Mouse (Mus musculus): Measurements from ENCODE around the gene Mbtps2. TPM values are rescaled to one million over a fixed set of nuclear protein-coding genes. Genes with fewer than 3 reads are reported as not detected.

Mbtps2 gene
- 10 to 100 TPM; 22.7 to 26.8 TPM for total RNA-seq (2021)
- long read RNA-seq, experiment 1, partial matches to known transcripts: 2 of 9 reads
- long read RNA-seq, experiment 1, other reads (novel, unspliced or antisense): 7 of 9 reads
- long read RNA-seq, experiment 2, partial matches to known transcripts: 0 of 1 reads
- long read RNA-seq, experiment 2, other reads (novel, unspliced or antisense): 1 of 1 reads

- DNase-seq: peak; percentile 67 to 69
Measured at GRCm38 (mm10) chrX:157598186-157598996, at the start of gene Mbtps2. TSS of gene Mbtps2 (minus strand) at chrX:157598715.

- DNase-seq: no peak
Measured at GRCm38 (mm10) chrX:157646399-157646798, 47.9 kb upstream of the Mbtps2 start.

GRCm38 (mm10) chrX:157644700-157645099 lies 46.2 kb upstream of the Mbtps2 start:
- no peak for DNase-seq

- peak; percentile 44 to 50 for DNase-seq
Measured at GRCm38 (mm10) chrX:157644300-157644699, 45.8 kb upstream of the Mbtps2 start.

- no peak for DNase-seq
Measured at GRCm38 (mm10) chrX:157642856-157643255, 44.3 kb upstream of the Mbtps2 start.

GRCm38 (mm10) chrX:157637253-157637652 lies 38.7 kb upstream of the Mbtps2 start:
- DNase-seq: no peak

- no peak for DNase-seq
Measured at GRCm38 (mm10) chrX:157633676-157634414, 35.3 kb upstream of the Mbtps2 start.

- DNase-seq: no peak
Measured at GRCm38 (mm10) chrX:157630341-157630740, 31.8 kb upstream of the Mbtps2 start.

- peak; percentile 27 to 43 for DNase-seq
Measured at GRCm38 (mm10) chrX:157612894-157613293, 14.4 kb upstream of the Mbtps2 start.

GRCm38 (mm10) chrX:157601450-157601849 lies 2.9 kb upstream of the Mbtps2 start:
- peak in 1 of 2 experiments; percentile 16 for DNase-seq

GRCm38 (mm10) chrX:157597585-157598185 lies 830 bp downstream of the Mbtps2 start:
- no peak for DNase-seq

- no peak for DNase-seq
Measured at GRCm38 (mm10) chrX:157596802-157597201, 1.7 kb downstream of the Mbtps2 start.

- no peak for DNase-seq
Measured at GRCm38 (mm10) chrX:157595927-157596326, 2.6 kb downstream of the Mbtps2 start.

GRCm38 (mm10) chrX:157594606-157595005 lies 3.9 kb downstream of the Mbtps2 start:
- no peak for DNase-seq

- DNase-seq: no peak
Measured at GRCm38 (mm10) chrX:157587001-157587400, 11.5 kb downstream of the Mbtps2 start.

GRCm38 (mm10) chrX:157586397-157586796 lies 12.1 kb downstream of the Mbtps2 start:
- no peak for DNase-seq

GRCm38 (mm10) chrX:157579108-157579614 lies 19.4 kb downstream of the Mbtps2 start:
- DNase-seq: no peak

- DNase-seq: no peak
Measured at GRCm38 (mm10) chrX:157574683-157575082, 23.8 kb downstream of the Mbtps2 start.

GRCm38 (mm10) chrX:157568840-157569239 lies 29.7 kb downstream of the Mbtps2 start, which contains the start of gene Yy2:
TSS of gene Yy2 (minus strand) at chrX:157568985.
- DNase-seq: no peak

- peak; percentile 7 to 30 for DNase-seq
Measured at GRCm38 (mm10) chrX:157563794-157564193, 34.7 kb downstream of the Mbtps2 start.

GRCm38 (mm10) chrX:157547082-157547481 lies 51.4 kb downstream of the Mbtps2 start:
- peak in 1 of 2 experiments; percentile 1 for DNase-seq

- DNase-seq: no peak
Measured at GRCm38 (mm10) chrX:157506400-157506799, 92.1 kb downstream of the Mbtps2 start.

All from adrenal gland, postnatal 36 days (tissue).